Mouse (Mus musculus): ENCODE results near the gene Smarca5. TPM values are rescaled to one million over a fixed set of nuclear protein-coding genes. Genes with fewer than 3 reads are reported as not detected.

The Smarca5 gene
- polyA plus RNA-seq (2014; fragmentation: Illumina TruSeq; extraction: RNeasy Lipid Tissue Mini Kit (QIAGEN cat#74804); ENCODE audit: low read depth, low replicate concordance), result 24.1 TPM

DNA sequence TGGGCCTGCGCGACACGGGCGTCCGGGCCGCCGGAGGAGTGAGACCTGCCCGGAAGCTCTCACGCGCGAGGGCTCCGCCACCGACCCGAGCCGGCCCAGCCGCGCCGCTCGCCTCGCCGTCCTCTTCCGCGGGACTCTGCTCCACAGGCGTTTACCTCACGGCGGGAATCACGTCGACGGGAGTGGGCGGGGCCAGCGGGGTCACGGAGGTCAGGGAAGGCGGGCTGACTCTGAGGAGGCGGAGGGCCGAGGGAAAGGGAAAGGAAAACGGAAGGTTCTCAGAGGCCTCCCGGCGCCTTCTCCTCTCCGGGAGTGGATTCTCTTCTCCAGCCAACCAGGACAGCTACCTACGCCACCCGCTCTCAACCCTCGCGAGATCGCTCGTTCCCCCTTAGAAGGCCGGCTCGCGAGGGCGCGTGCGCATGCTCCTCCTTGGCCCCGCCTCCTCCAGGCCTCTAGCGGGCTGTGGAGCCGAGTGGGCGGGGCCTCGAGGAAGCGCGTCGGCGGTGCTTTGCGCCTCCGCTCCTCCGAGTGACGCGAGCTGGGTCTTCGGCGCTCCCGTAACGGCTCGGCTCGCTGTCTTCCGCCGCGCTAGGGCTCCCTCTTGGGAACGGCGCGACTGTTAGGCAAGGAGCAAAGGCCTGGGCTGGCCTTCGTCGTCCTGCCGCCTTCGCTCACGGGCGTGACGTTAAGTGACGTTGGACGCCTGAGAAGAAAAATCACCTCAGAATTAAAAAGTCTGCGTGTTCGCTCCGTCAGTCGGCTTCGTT is at the start of gene Smarca5:
TSS of gene Smarca5 (minus strand) at position 343 of the 770 bp plus-strand sequence.

Other genes with a start within 250 kb of the Smarca5 start
- gene Gypa, start 245.7 kb downstream of the Smarca5 start, polyA plus RNA-seq (2014; fragmentation: Illumina TruSeq; extraction: RNeasy Lipid Tissue Mini Kit (QIAGEN cat#74804); ENCODE audit: low read depth, low replicate concordance), result 0.47 TPM
- not detected for gene Frem3, start 128.4 kb downstream of the Smarca5 start, polyA plus RNA-seq (2014; fragmentation: Illumina TruSeq; extraction: RNeasy Lipid Tissue Mini Kit (QIAGEN cat#74804); ENCODE audit: low read depth, low replicate concordance)
- gene Gab1, start 141.0 kb upstream of the Smarca5 start, polyA plus RNA-seq (2014; fragmentation: Illumina TruSeq; extraction: RNeasy Lipid Tissue Mini Kit (QIAGEN cat#74804); ENCODE audit: low read depth, low replicate concordance), result 27.5 TPM